Mouse (Mus musculus) bone marrow, adult 2 months (tissue): ENCODE measurements around the gene Tyk2.

Experiments used
- CTCF ChIP-seq: fragments of 200-500 bp; IDR thresholded peaks from 2 replicates; pipeline ENCODE4 v1.5.1; 2011; ENCODE audit warnings: low read length, control low read depth; ENCODE audit not compliant: control insufficient read depth, insufficient read depth
- POLR2A ChIP-seq: fragments of 200-500 bp; IDR thresholded peaks from 2 replicates; pipeline ENCODE4 v1.6.1; 2011; ENCODE audit warnings: low read depth, mild to moderate bottlenecking, control low read depth, low read length, borderline replicate concordance; ENCODE audit not compliant: control insufficient read depth

- TF ChIP-seq CTCF, result 0 out of 2 replicates have a peak, but pooled peaks have one; percentile 10
- TF ChIP-seq POLR2A, result no peak
Measured at GRCm38 (mm10) chr9:21132102-21132775, 1.2 kb upstream of the Tyk2 start.
